Mouse (Mus musculus) hindbrain, embryonic 11.5 days (tissue): Measurements from ENCODE around the gene Etv6. TPM values are rescaled to one million over a fixed set of nuclear protein-coding genes. Genes with fewer than 3 reads are reported as not detected.
A peak's percentile ranks its signal among the peaks of the same experiment; 100 is the strongest.

Experiments
- ATAC-seq: fragments of 200-750 bp; cut with Nextera tagmentation; 2 replicates; pipeline ENCODE4 v1.8.0; 2017; ENCODE audit warnings: mild to moderate bottlenecking, moderate TSS enrichment, moderate library complexity; ENCODE audit not compliant: low FRiP score
- DNase-seq: peaks from one replicate; pipeline ENCODE4 v3.0.0-alpha.2; 2015; ENCODE audit warnings: low spot score
- H3K27ac ChIP-seq: fragments of 300-500 bp; sonication (generic); 2 replicates; pipeline ENCODE4 v1.5.1; 2014; ENCODE audit warnings: mild to moderate bottlenecking, low read depth, low read length
- H3K27me3 ChIP-seq: fragments of 300-500 bp; sonication (generic); 2 replicates; pipeline ENCODE4 v1.6.1; 2014; ENCODE audit warnings: mild to moderate bottlenecking, low read length, moderate library complexity, mixed read lengths; ENCODE audit not compliant: control insufficient read depth, insufficient read depth
- H3K36me3 ChIP-seq: fragments of 300-500 bp; sonication (generic); 2 replicates; pipeline ENCODE4 v1.6.1; 2014; ENCODE audit warnings: mild to moderate bottlenecking, low read length, moderate library complexity, mixed read lengths; ENCODE audit not compliant: control insufficient read depth, insufficient read depth
- H3K4me1 ChIP-seq: fragments of 300-500 bp; sonication (generic); replicated peaks from 2 replicates; pipeline ENCODE4 v1.6.1; 2014; ENCODE audit warnings: low read length, mixed read lengths; ENCODE audit not compliant: control insufficient read depth, insufficient read depth
- H3K4me2 ChIP-seq: fragments of 300-500 bp; sonication (generic); replicated peaks from 2 replicates; pipeline ENCODE4 v1.6.1; 2014; ENCODE audit warnings: mild to moderate bottlenecking, low read depth, low read length
- H3K4me3 ChIP-seq: fragments of 300-500 bp; sonication (generic); 2 replicates; pipeline ENCODE4 v1.5.1; 2014; ENCODE audit warnings: low read depth, low read length
- H3K9ac ChIP-seq: fragments of 300-500 bp; sonication (generic); 2 replicates; pipeline ENCODE4 v1.6.1; 2014; ENCODE audit warnings: low read depth, low read length
- H3K9me3 ChIP-seq: fragments of 300-500 bp; sonication (generic); 2 replicates; pipeline ENCODE4 v1.6.1; 2016; ENCODE audit warnings: low read length; ENCODE audit not compliant: control insufficient read depth
- WGBS: fragments of 180-500 bp; shearing (Covaris S2); extraction: QIAGEN DNeasy Blood & Tissue Kit; methylation state at CpG from one replicate; pipeline ENCODE4 v1.1.7; 2014; 5-methylcytosine and 5-hydroxymethylcytosine counted together
- polyA plus RNA-seq: library from polyadenylated mRNA; unstranded; fragments of >200 nt; fragmentation: Nextera tagmentation; extraction: Ambion mirVana; gene quantifications from 2 replicates; pipeline ENCODE4 v1.2.1, GENCODE M21; 2014

The Etv6 gene
- polyA plus RNA-seq, 1 experiment from 2014 or later: 13.0 TPM

- peaks cover under 1% of the 10 kb centered on the region; the same call in 1 of the 2 replicates for H3K4me1 ChIP-seq
- 87% methylated on average over 13 of the region's 13 CpGs for WGBS
- H3K27ac ChIP-seq: no peak overlapping the region
- ATAC-seq (no peak), DNase-seq (no peak)
- H3K36me3 ChIP-seq: no peaks in the 10 kb centered on the region
- no peaks in the 10 kb centered on the region for H3K27me3 ChIP-seq
- no peak overlapping the region for H3K4me2 ChIP-seq
- H3K9me3 ChIP-seq: no peaks in the 10 kb centered on the region
- no peak overlapping the region for H3K4me3 ChIP-seq
- H3K9ac ChIP-seq: no peak overlapping the region
These were observed 125.5 kb downstream of the Etv6 start for GRCm38 (mm10) chr6:134161040-134161439.

DNA sequence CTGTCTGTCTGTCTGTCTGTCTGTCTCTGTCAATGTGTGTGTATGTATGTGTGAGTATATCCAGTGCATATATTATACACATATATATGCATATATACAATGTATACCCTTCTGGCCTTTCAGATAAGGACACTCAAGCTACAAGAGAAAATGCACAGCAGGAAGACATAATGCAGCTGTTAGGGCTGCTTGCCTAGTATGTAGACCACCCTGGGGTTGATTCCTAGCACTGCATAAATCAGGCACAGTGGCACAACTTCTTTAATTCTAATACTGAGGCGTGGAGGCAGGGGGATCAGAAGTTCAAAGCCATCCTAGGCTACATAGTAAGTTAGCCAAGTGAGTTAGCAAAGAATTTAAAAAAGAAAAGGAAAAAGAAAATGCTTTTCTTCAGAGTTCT lies 127.8 kb downstream of the Etv6 start:
- Histone ChIP-seq H3K36me3 (no peaks in the 10 kb centered on the region), H3K27ac (no peak overlapping the region), H3K4me3 (no peak overlapping the region), H3K9me3 (no peaks in the 10 kb centered on the region), H3K4me1 (no peaks in the 10 kb centered on the region), H3K4me2 (no peak overlapping the region), H3K9ac (no peak overlapping the region), H3K27me3 (no peaks in the 10 kb centered on the region)
- DNase-seq (no peak), ATAC-seq (no peak)
- 90% methylated on average over 1 of the region's 1 CpGs for WGBS

GRCm38 (mm10) chr6:134164356-134164755 lies 128.9 kb downstream of the Etv6 start:
- Histone ChIP-seq H3K9me3 (no peaks in the 10 kb centered on the region), H3K36me3 (no peaks in the 10 kb centered on the region), H3K4me3 (no peak overlapping the region), H3K9ac (no peak overlapping the region), H3K4me1 (no peaks in the 10 kb centered on the region), H3K4me2 (no peak overlapping the region), H3K27me3 (no peaks in the 10 kb centered on the region), H3K27ac (no peak overlapping the region)
- ATAC-seq: no peak
- no peak for DNase-seq
- 79% methylated on average over 8 of the region's 8 CpGs for WGBS

DNA sequence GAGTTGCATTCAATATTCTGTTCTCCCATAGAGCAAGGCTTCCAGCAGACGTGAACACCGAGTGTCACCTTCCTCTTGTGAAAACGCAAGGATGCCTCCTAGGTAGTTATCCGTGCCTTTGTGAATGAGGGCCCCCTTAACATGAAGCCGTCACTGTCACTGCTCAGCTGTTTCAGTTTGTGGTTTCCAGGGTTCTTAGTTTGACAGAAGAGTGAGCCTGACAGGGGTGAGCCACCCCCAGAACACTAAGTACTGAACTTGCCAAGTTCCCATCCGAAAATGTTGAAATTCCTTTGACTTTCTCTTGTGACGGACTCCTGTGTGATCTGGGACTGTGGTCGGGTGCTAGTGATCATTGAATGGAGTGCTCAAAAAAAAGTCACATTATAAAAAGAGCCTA lies 129.5 kb downstream of the Etv6 start:
- no peak for ATAC-seq
- no peaks in the 10 kb centered on the region for H3K27me3 ChIP-seq
- no peak overlapping the region for H3K4me3 ChIP-seq
- DNase-seq: no peak
- H3K4me2 ChIP-seq: no peak overlapping the region
- H3K9me3 ChIP-seq: no peaks in the 10 kb centered on the region
- H3K27ac ChIP-seq: no peak overlapping the region
- H3K36me3 ChIP-seq: no peaks in the 10 kb centered on the region
- 73% methylated on average over 8 of the region's 8 CpGs for WGBS
- H3K9ac ChIP-seq: no peak overlapping the region
- H3K4me1 ChIP-seq: no peaks in the 10 kb centered on the region

DNA sequence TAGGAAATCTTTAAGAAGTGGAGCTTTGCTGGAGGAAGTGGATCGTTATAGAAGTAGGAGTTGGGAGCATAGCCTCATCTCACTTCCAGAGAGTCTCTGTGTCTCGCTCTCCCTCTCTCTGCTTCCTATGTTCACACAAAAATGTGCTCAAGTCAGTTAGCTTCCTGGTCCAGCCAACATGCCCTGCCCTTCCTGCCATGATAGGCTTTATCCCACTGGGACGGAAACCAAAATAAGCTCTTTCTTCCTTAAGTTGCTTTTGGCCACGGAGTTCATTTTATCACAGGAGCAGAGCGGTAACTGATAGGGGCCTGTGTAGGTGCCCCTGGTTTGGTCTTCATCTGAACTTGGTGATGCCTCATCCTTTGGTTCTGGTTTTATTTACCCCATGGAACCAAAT lies 132.5 kb downstream of the Etv6 start:
- no peaks in the 10 kb centered on the region for H3K27me3 ChIP-seq
- DNase-seq: no peak
- H3K4me1 ChIP-seq: no peaks in the 10 kb centered on the region
- H3K9me3 ChIP-seq: no peaks in the 10 kb centered on the region
- 76% methylated on average over 5 of the region's 5 CpGs for WGBS
- no peak overlapping the region for H3K4me3 ChIP-seq
- no peak overlapping the region for H3K9ac ChIP-seq
- no peak overlapping the region for H3K4me2 ChIP-seq
- no peaks in the 10 kb centered on the region for H3K36me3 ChIP-seq
- no peak for ATAC-seq
- H3K27ac ChIP-seq: no peak overlapping the region

GRCm38 (mm10) chr6:134168799-134169198 lies 133.3 kb downstream of the Etv6 start:
- H3K4me1 ChIP-seq: no peaks in the 10 kb centered on the region
- H3K9me3 ChIP-seq: no peaks in the 10 kb centered on the region
- ATAC-seq: no peak
- no peak overlapping the region for H3K4me2 ChIP-seq
- H3K4me3 ChIP-seq: no peak overlapping the region
- 94% methylated on average over 11 of the region's 11 CpGs for WGBS
- H3K9ac ChIP-seq: no peak overlapping the region
- H3K27ac ChIP-seq: no peak overlapping the region
- DNase-seq: no peak
- no peaks in the 10 kb centered on the region for H3K27me3 ChIP-seq
- no peaks in the 10 kb centered on the region for H3K36me3 ChIP-seq

DNA sequence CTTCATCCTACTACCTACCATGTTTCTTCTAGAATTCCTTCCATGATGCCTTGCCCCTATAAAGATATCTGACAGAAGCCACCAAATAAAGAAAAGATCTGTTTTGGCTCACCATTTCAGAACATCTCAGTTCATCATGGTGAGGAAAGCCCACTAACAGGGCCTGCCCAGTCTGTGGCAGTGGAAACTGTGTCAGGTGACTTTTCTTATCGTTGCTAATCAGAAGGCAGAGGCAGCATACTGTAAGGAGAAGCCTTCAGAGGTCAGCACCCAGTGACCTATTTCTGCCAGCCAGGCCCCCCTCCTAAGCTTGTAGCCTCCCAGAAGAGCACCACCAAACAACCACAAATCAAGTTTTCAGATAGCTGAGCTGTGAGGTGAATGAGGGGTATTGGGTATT lies 135.7 kb downstream of the Etv6 start:
- Histone ChIP-seq H3K4me1 (no peaks in the 10 kb centered on the region), H3K36me3 (no peaks in the 10 kb centered on the region), H3K4me3 (no peak overlapping the region), H3K4me2 (no peak overlapping the region), H3K9ac (no peak overlapping the region), H3K27ac (no peak overlapping the region), H3K27me3 (no peaks in the 10 kb centered on the region), H3K9me3 (no peaks in the 10 kb centered on the region)
- 74% methylated on average over 1 of the region's 1 CpGs for WGBS
- 0 out of 2 replicates have a peak, but pooled peaks have one; percentile 40 for ATAC-seq
- DNase-seq: no peak

- WGBS: 96% methylated on average over 17 of the region's 17 CpGs
- no peak overlapping the region for H3K27ac ChIP-seq
- no peak for DNase-seq
- H3K4me2 ChIP-seq: no peak overlapping the region
- no peaks in the 10 kb centered on the region for H3K4me1 ChIP-seq
- no peak for ATAC-seq
- no peak overlapping the region for H3K9ac ChIP-seq
- no peaks in the 10 kb centered on the region for H3K27me3 ChIP-seq
- no peaks in the 10 kb centered on the region for H3K36me3 ChIP-seq
- no peak overlapping the region for H3K4me3 ChIP-seq
- H3K9me3 ChIP-seq: no peaks in the 10 kb centered on the region
These were observed 136.6 kb downstream of the Etv6 start for GRCm38 (mm10) chr6:134171906-134172728.

GRCm38 (mm10) chr6:134173439-134173838 lies 137.9 kb downstream of the Etv6 start:
- Histone ChIP-seq H3K27me3 (no peaks in the 10 kb centered on the region), H3K9me3 (no peaks in the 10 kb centered on the region), H3K36me3 (no peaks in the 10 kb centered on the region), H3K4me1 (no peaks in the 10 kb centered on the region), H3K4me2 (no peak overlapping the region), H3K27ac (no peak overlapping the region), H3K9ac (no peak overlapping the region), H3K4me3 (no peak overlapping the region)
- ATAC-seq (no peak), DNase-seq (no peak)
- 81% methylated on average over 6 of the region's 6 CpGs for WGBS
